Mouse (Mus musculus): Measurements from ENCODE around the gene Retreg2.

- no peak for TF ChIP-seq CTCF (conservative IDR thresholded peaks at IDR 0.05; ENCODE audit: insufficient read depth, insufficient read length, low read depth, low read length)
- TF ChIP-seq POLR2A (IDR thresholded peaks at IDR 0.05; ENCODE audit: low read depth, low read length): no peak
Observed at GRCm38 (mm10) chr1:75192452-75192851, 49.9 kb downstream of the Retreg2 start.
